Mouse (Mus musculus) right cerebral cortex, postnatal 25 days (tissue): Measurements from ENCODE around the gene Dcbld1.
"Not testable (repeated sequence)": the region's sequence is repeated elsewhere in the genome, so short reads cannot be mapped to it uniquely, and the experiment has no call there.

Experiments
- DNase-seq: peaks from one replicate; pipeline ENCODE4 v3.0.0; 2022

The Dcbld1 gene

GRCm38 (mm10) chr10:52309196-52309595, 75.8 kb downstream of the Dcbld1 start:
- DNase-seq: no peak

DNA sequence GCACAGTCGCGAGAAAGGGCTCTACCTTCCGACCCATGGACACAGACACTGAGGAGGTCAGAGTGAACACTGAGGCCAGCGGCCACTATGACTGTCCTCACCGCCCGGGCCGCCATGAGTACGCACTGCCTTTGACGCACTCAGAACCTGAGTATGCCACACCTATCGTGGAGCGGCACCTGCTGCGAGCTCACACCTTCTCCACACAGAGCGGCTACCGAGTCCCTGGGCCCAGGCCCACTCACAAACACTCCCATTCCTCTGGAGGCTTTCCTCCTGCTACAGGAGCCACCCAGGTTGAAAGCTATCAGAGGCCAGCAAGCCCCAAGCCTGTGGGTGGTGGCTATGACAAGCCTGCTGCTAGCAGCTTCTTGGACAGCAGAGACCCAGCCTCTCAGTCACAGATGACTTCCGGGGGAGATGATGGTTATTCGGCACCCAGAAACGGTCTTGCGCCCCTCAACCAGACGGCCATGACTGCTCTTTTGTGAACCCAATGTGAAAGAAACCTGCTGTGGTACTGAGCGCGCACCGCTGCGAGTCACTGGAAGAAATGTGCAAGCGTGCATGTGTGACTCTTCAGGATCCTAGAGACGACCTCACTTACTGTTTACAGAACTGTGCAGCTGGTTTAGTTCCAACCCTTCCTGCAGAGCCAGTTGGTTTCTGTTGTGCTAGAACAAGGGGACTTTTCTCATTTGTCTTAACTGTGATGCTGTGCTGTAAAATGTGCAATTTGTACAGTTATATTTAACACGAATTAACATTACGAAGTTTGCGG, 86.3 kb downstream of the Dcbld1 start:
- no peak for DNase-seq

DNA sequence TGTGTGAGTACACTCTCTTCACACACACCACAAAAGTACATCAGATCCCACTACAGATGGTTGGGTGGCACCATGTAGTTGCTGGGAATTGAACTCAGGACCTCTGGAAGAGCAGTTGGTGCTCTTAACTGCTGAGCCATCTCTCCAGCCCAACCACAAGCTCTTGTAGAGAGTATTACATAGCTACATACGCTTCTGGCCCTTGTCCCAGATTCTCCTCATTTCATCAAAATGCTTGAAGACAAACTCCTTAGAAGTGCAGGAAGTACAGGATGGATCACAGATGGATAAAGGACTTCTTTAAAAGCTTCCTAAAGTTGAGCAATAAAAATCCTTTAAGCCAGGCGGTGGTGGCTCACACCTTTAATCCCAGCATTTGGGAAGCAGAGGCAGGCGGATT, 88.5 kb downstream of the Dcbld1 start:
- DNase-seq: no peak

DNA sequence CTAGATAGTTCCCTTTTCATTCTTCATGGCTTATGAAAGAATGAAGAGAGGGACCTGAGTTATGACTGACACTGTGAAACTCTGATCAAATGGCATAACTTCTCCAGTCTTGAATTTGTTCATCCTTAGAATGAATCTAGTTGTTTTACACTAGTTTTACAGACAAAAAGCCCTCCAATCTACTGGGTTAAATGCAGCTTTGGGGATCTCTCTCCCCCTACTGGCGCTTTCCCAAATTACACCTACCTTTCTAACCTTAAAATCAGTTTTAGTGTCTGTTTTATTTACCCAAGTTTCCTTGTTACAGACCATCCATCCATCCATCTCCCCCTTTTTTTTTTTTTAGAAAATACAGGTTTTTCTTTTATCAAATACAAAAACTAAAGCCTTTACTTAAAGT, 97.6 kb downstream of the Dcbld1 start:
- no peak for DNase-seq

- DNase-seq: not testable (repeated sequence)
These were observed 109.9 kb downstream of the Dcbld1 start for GRCm38 (mm10) chr10:52343324-52343723.

DNA sequence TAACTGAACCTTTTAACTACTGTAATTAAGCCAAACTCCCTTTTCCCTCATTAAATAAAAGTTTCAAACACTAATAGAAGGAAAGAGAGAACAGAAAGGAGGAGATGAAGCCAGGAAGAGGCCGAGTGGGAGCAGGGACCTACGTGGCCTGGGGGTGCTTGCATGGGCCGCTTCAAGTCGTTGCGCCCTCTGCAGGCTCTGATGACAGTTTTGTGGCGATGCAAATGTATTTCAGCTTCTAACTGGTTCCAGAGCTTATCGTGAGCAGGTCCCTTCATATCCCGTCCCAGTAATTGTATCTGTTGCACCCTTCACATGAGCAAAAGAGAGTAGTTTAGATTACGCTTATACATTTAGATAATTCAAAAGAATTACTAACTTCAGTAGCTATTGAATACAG, 119.8 kb downstream of the Dcbld1 start:
- no peak for DNase-seq

- no peak for DNase-seq
These were observed 125.0 kb downstream of the Dcbld1 start, which contains the start of gene Gm26741 for GRCm38 (mm10) chr10:52358467-52358866. Gm26741 (plus strand) TSS chr10:52358767.

- DNase-seq: no peak
These were observed 126.9 kb downstream of the Dcbld1 start for GRCm38 (mm10) chr10:52360241-52360735.

DNA sequence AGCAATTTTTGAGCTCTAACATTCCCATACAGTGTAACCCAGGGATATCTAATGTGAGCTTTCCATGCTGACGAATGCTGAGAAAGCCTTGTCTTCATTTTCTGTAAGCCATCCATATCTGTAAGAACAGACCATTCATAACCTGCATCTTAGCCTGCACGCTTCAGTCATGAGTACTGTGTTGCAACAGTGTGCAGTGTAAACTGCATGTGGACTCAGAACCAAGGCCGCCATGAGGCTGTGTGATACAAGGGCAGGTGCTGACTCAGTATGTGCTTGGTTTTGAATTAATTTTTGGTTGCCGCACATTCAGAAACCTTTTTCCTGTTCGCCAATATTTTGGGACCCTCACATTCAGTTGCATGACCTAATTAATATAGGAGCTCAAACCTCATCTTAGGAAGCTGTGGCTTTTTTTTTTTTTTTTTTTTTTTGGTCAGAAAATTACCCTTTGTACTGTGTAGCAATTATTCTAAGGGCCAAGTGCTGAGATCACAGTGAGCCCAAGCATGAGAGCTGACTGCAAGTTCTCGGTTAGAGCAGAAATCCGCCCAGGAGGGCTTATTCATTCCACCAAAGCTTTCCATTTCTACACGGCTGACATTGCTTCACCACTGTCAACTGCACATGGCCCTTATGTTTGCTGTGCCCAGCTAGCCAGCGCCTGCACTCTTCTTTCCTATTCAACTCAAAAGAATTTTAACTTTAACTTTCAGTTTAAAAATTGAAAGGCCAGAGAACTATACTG, 127.6 kb downstream of the Dcbld1 start:
- no peak for DNase-seq

DNA sequence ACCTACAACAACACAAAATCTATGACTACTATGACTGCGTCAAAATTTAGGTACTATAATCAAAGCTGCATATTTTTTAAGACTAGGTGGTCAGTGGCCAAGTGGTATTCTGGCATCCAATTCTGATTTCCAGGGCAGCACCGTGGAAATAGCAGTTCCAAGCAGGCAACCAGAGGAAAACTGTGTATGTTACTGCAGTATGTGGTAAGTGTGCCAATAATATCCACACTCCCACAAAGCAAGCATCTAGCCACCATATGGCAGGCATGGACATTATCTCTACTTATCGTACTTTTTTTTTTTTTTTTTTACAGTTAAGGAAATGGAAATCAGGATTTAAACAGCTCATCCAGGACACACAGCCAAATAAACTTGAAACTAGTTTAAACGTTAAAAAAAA, 135.0 kb downstream of the Dcbld1 start:
- DNase-seq: no peak
